Comparison of ENCODE assay signal across 12 mouse cellular contexts in genomic region chr11:79835873-79836272, GRCm38 (mm10).
"Had no signal": no experiment of that assay in that cellular context is flagged by ENCODE, and none has a peak within 500 bp of the region (broad histone marks: within the 10 kb centered on the region; RNA-seq: fewer than 3 reads in every experiment).

No protein-coding gene starts in this region.

- DNase-seq: left cerebral cortex, postnatal 4 days; liver; liver, embryonic 13.5 days; liver, postnatal 0 days; lung, adult 18-20 months; lung, adult 2 months; lung, embryonic 14.5 days; lung, postnatal 10 days; lung, postnatal 14 days; lung, postnatal 36 days; lung, postnatal 4 days; midbrain, embryonic 14.5 days had no signal
